Mouse (Mus musculus): ENCODE data around the gene Timp1. TPM values are rescaled to one million over a fixed set of nuclear protein-coding genes. Genes with fewer than 3 reads are reported as not detected.

The Timp1 gene
- polyA plus RNA-seq, 1 experiment from 2014 or later = 33.8 TPM

GRCm38 (mm10) chrX:20913726-20914125, 43.8 kb downstream of the Timp1 start:
- no peak overlapping the region for H3K4me2 ChIP-seq (ENCODE audit: low read length)
- H3K9ac ChIP-seq (ENCODE audit: low read length) = no peak overlapping the region
- no peaks in the 10 kb centered on the region for H3K9me3 ChIP-seq (ENCODE audit: control insufficient read depth, low read length)
- no peak overlapping the region for H3K27ac ChIP-seq (replicated peaks in 1 of 2; ENCODE audit: control insufficient read depth in 1 of 2, insufficient read depth in 1 of 2, low read depth in 2 of 2, low read length in 2 of 2)
- ATAC-seq (ENCODE audit: insufficient number of reproducible peaks, insufficient read depth, low FRiP score, low read depth) = no peak
- H3K36me3 ChIP-seq (ENCODE audit: control insufficient read depth, insufficient read depth, low read length) = no peaks in the 10 kb centered on the region
- H3K4me1 ChIP-seq (ENCODE audit: control insufficient read depth in 2 of 2, insufficient read depth in 2 of 2, low read length in 2 of 2) = no peaks in the 10 kb centered on the region
- H3K4me3 ChIP-seq (ENCODE audit: control insufficient read depth in 1 of 2, insufficient read depth in 1 of 2, low read depth in 1 of 2, low read length in 2 of 2) = no peak overlapping the region
- no peaks in the 10 kb centered on the region for H3K27me3 ChIP-seq (ENCODE audit: control insufficient read depth, insufficient read depth, low read length)
- WGBS = 69% methylated on average over 6 of the region's 6 CpGs

DNA sequence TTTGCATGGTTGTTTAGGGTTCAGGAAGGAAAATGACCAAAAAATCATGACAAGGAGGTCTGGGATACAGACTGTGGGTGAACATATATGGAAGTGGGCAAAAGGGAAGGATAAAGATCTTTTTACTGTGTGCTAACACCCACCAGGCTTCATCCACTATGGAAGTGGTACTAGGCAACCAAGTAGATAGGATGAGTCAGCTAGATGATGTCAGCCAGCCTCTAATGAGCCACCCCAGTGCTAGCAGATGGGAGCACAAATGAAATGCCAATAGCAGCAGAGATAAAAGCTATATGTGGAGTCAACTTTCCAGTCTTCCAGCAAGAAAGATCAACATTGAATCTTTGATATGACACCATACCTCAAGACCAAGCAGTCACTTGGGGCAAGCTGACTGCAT, 45.1 kb downstream of the Timp1 start:
- Histone ChIP-seq H3K9ac (ENCODE audit: low read length) (no peak overlapping the region), H3K4me1 (ENCODE audit: control insufficient read depth in 2 of 2, insufficient read depth in 2 of 2, low read length in 2 of 2) (no peaks in the 10 kb centered on the region), H3K27ac (replicated peaks in 1 of 2; ENCODE audit: control insufficient read depth in 1 of 2, insufficient read depth in 1 of 2, low read depth in 2 of 2, low read length in 2 of 2) (no peak overlapping the region), H3K4me2 (ENCODE audit: low read length) (no peak overlapping the region), H3K36me3 (ENCODE audit: control insufficient read depth, insufficient read depth, low read length) (no peaks in the 10 kb centered on the region), H3K4me3 (ENCODE audit: control insufficient read depth in 1 of 2, insufficient read depth in 1 of 2, low read depth in 1 of 2, low read length in 2 of 2) (no peak overlapping the region), H3K27me3 (ENCODE audit: control insufficient read depth, insufficient read depth, low read length) (peaks cover 5% of the 10 kb centered on the region), H3K9me3 (ENCODE audit: control insufficient read depth, low read length) (no peaks in the 10 kb centered on the region)
- no peak for ATAC-seq (ENCODE audit: insufficient number of reproducible peaks, insufficient read depth, low FRiP score, low read depth)

DNA sequence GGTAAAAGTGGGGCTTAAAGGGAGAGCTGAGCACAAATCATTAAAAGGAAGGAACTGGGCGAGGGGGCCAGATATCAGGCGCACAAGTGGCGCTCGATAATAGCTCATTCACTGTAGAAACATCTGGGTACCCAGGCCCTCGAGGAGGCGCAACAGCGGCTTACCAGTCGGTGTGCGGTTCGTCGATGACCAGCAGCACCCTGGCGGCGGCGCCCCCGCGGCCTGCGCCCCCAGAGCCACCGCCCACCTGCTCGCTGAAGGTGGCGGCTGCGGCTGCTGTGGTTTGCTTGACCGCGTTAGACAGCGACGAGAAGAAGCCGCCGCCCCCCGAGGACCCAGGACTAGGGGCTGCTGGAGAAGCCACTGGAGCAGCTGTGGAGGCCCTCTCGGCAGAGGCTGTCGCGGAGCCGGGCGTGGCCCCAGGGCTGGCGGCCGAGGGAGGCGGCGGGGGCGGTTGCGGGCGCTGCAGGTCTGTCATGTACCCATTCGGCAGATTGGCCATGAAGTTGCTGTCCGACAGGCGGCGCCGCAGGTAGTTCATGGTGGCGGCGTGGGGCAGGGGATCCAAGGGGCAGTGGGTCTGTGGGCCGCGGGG, 50.4 kb downstream of the Timp1 start:
- Histone ChIP-seq H3K36me3 (ENCODE audit: control insufficient read depth, insufficient read depth, low read length) (no peaks in the 10 kb centered on the region), H3K9me3 (ENCODE audit: control insufficient read depth, low read length) (no peaks in the 10 kb centered on the region), H3K27me3 (ENCODE audit: control insufficient read depth, insufficient read depth, low read length) (peaks cover 5% of the 10 kb centered on the region), H3K4me3 (ENCODE audit: control insufficient read depth in 1 of 2, insufficient read depth in 1 of 2, low read depth in 1 of 2, low read length in 2 of 2) (peak overlapping the region; percentile 41 to 49), H3K27ac (replicated peaks in 1 of 2; ENCODE audit: control insufficient read depth in 1 of 2, insufficient read depth in 1 of 2, low read depth in 2 of 2, low read length in 2 of 2) (no peak overlapping the region), H3K4me1 (ENCODE audit: control insufficient read depth in 2 of 2, insufficient read depth in 2 of 2, low read length in 2 of 2) (no peaks in the 10 kb centered on the region), H3K9ac (ENCODE audit: low read length) (no peak overlapping the region; the same call in 1 of the 2 replicates), H3K4me2 (ENCODE audit: low read length) (peak overlapping the region; percentile 72)
- WGBS = 20% methylated on average over 33 of the region's 49 CpGs
- no peak for ATAC-seq (ENCODE audit: insufficient number of reproducible peaks, insufficient read depth, low FRiP score, low read depth)

DNA sequence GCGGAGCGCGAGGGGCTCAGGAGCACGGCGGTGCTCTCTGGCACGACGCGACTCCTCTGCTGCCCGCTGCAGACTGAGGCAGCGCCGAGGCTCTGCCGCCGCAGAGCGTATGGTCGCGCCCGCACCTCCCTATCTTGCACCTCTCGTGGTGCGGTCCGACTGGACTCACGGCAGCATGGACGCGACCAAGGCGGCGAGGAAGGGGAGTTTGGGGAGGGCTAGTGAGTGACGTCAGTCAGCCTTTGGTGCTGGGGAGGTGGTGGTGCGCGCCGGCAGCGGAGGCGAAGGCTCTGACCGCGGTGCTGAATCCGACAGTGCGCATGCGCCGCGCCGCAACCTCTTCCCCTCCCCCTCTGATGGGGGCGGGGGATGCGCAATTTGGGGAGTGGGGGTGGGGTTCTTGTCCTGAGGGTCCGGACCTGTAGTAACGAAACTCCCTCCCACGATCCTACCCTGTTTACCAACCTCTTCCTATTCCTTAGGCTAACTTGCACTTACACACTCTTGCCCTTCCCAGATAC, 50.9 kb downstream of the Timp1 start, which contains the start of gene Syn1:
TSS of gene Syn1 (minus strand) at position 161 of the 521 bp plus-strand sequence.
- H3K4me1 ChIP-seq (ENCODE audit: control insufficient read depth in 2 of 2, insufficient read depth in 2 of 2, low read length in 2 of 2) = no peaks in the 10 kb centered on the region
- H3K9ac ChIP-seq (ENCODE audit: low read length) = no peak within 1 kb of the TSS; the same call in 1 of the 2 replicates
- H3K36me3 ChIP-seq (ENCODE audit: control insufficient read depth, insufficient read depth, low read length) = no peaks in the 10 kb centered on the region
- H3K27ac ChIP-seq (replicated peaks in 1 of 2; ENCODE audit: control insufficient read depth in 1 of 2, insufficient read depth in 1 of 2, low read depth in 2 of 2, low read length in 2 of 2) = no peak within 1 kb of the TSS
- peak within 1 kb of the TSS; percentile 41 to 49 for H3K4me3 ChIP-seq (ENCODE audit: control insufficient read depth in 1 of 2, insufficient read depth in 1 of 2, low read depth in 1 of 2, low read length in 2 of 2)
- H3K27me3 ChIP-seq (ENCODE audit: control insufficient read depth, insufficient read depth, low read length) = peaks cover 5% of the 10 kb centered on the region
- peak; percentile 75 for ATAC-seq (ENCODE audit: insufficient number of reproducible peaks, insufficient read depth, low FRiP score, low read depth)
- H3K9me3 ChIP-seq (ENCODE audit: control insufficient read depth, low read length) = no peaks in the 10 kb centered on the region
- H3K4me2 ChIP-seq (ENCODE audit: low read length) = peak within 1 kb of the TSS; percentile 72
- 25% methylated on average over 31 of the region's 44 CpGs for WGBS

- no peak for ATAC-seq (ENCODE audit: insufficient number of reproducible peaks, insufficient read depth, low FRiP score, low read depth)
- Histone ChIP-seq H3K4me2 (ENCODE audit: low read length) (peak overlapping the region; percentile 72), H3K9ac (ENCODE audit: low read length) (no peak overlapping the region), H3K27ac (replicated peaks in 1 of 2; ENCODE audit: control insufficient read depth in 1 of 2, insufficient read depth in 1 of 2, low read depth in 2 of 2, low read length in 2 of 2) (no peak overlapping the region), H3K27me3 (ENCODE audit: control insufficient read depth, insufficient read depth, low read length) (peaks cover 5% of the 10 kb centered on the region), H3K9me3 (ENCODE audit: control insufficient read depth, low read length) (no peaks in the 10 kb centered on the region), H3K4me1 (ENCODE audit: control insufficient read depth in 2 of 2, insufficient read depth in 2 of 2, low read length in 2 of 2) (no peaks in the 10 kb centered on the region), H3K4me3 (ENCODE audit: control insufficient read depth in 1 of 2, insufficient read depth in 1 of 2, low read depth in 1 of 2, low read length in 2 of 2) (0 out of 4 replicates have a peak overlapping the region, but pooled peaks of 1 of the 2 experiments have one; percentile 41), H3K36me3 (ENCODE audit: control insufficient read depth, insufficient read depth, low read length) (0 out of 2 replicates have a peak, but pooled peaks cover under 1% of the 10 kb centered on the region)
- WGBS = 44% methylated on average over 5 of the region's 5 CpGs
Measured at GRCm38 (mm10) chrX:20921366-20921765, 51.4 kb downstream of the Timp1 start.

GRCm38 (mm10) chrX:20923506-20923905, 53.5 kb downstream of the Timp1 start:
- H3K36me3 ChIP-seq (ENCODE audit: control insufficient read depth, insufficient read depth, low read length) = peaks cover 17% of the 10 kb centered on the region; the same call in 1 of the 2 replicates
- WGBS = 56% methylated on average over 1 of the region's 1 CpGs
- ATAC-seq (ENCODE audit: insufficient number of reproducible peaks, insufficient read depth, low FRiP score, low read depth) = no peak
- H3K27ac ChIP-seq (replicated peaks in 1 of 2; ENCODE audit: control insufficient read depth in 1 of 2, insufficient read depth in 1 of 2, low read depth in 2 of 2, low read length in 2 of 2) = no peak overlapping the region
- H3K4me1 ChIP-seq (ENCODE audit: control insufficient read depth in 2 of 2, insufficient read depth in 2 of 2, low read length in 2 of 2) = no peaks in the 10 kb centered on the region
- no peak overlapping the region for H3K4me2 ChIP-seq (ENCODE audit: low read length)
- H3K9me3 ChIP-seq (ENCODE audit: control insufficient read depth, low read length) = no peaks in the 10 kb centered on the region
- H3K27me3 ChIP-seq (ENCODE audit: control insufficient read depth, insufficient read depth, low read length) = peaks cover 5% of the 10 kb centered on the region
- no peak overlapping the region for H3K4me3 ChIP-seq (ENCODE audit: control insufficient read depth in 1 of 2, insufficient read depth in 1 of 2, low read depth in 1 of 2, low read length in 2 of 2)
- H3K9ac ChIP-seq (ENCODE audit: low read length) = no peak overlapping the region
